Mouse (Mus musculus) CH12.LX (cell line): Measurements from ENCODE around the gene Clpp. TPM values are rescaled to one million over a fixed set of nuclear protein-coding genes. Genes with fewer than 3 reads are reported as not detected.
A peak's percentile ranks its signal among the peaks of the same experiment; 100 is the strongest.

Experiments used
- DNase-seq: peaks from one replicate; pipeline ENCODE4 v3.0.0-alpha.2; 2013; ENCODE audit errors: extremely low read depth
- H3K27ac ChIP-seq: 2 replicates; pipeline ENCODE4 v1.5.1; 2012; ENCODE audit warnings: low read depth, mild to moderate bottlenecking, control low read depth, moderate library complexity; ENCODE audit not compliant: insufficient read depth
- H3K27me3 ChIP-seq: replicated peaks from 2 replicates; pipeline ENCODE3; 2012; ENCODE audit warnings: inconsistent platforms
- H3K36me3 ChIP-seq, 2 experiments: replicated peaks in 1 of 2; 2 replicates each; pipeline versions ENCODE3 to v1.6.1; 2012; ENCODE audit warnings: inconsistent platforms in 1 of 2, low read length in 1 of 2, mild to moderate bottlenecking in 1 of 2, mixed read lengths in 1 of 2, moderate library complexity in 1 of 2; ENCODE audit not compliant: control insufficient read depth in 1 of 2, insufficient read depth in 1 of 2
- H3K4me1 ChIP-seq, 2 experiments: 2 replicates each; pipeline ENCODE4 v1.6.1; 2012; ENCODE audit warnings: inconsistent platforms in 1 of 2, moderate library complexity in 1 of 2; ENCODE audit not compliant: insufficient read depth in 2 of 2, control insufficient read depth in 1 of 2
- H3K4me2 ChIP-seq: 2 replicates; pipeline ENCODE4 v1.6.1; 2012; ENCODE audit warnings: low read depth, mild to moderate bottlenecking, control low read depth; ENCODE audit not compliant: poor library complexity, insufficient read depth, severe bottlenecking
- H3K4me3 ChIP-seq, 3 experiments: fragments of 150-350 bp in 1 of 3; sonication (generic) in 1 of 3; replicated peaks in 1 of 3; 2 replicates each; pipeline versions ENCODE3 to v1.5.1; 2011 to 2012; ENCODE audit warnings: low read depth in 2 of 3, low read length in 2 of 3, mild to moderate bottlenecking in 2 of 3, moderate library complexity in 2 of 3, control low read depth in 1 of 3, improper control_type of control experiment in 1 of 3, inconsistent platforms in 1 of 3, mixed read lengths in 1 of 3; ENCODE audit not compliant: poor library complexity in 1 of 3
- H3K79me2 ChIP-seq: replicated peaks from 2 replicates; pipeline ENCODE4 v1.6.1; 2012; ENCODE audit warnings: mild to moderate bottlenecking, moderate library complexity; ENCODE audit not compliant: control insufficient read depth, poor library complexity, insufficient read depth, severe bottlenecking; ENCODE audit errors: extremely low read depth
- H3K9ac ChIP-seq: 2 replicates; pipeline ENCODE4 v1.6.1; 2012; ENCODE audit warnings: low read depth, mild to moderate bottlenecking, control low read depth, moderate library complexity; ENCODE audit not compliant: insufficient read depth
- H3K9me3 ChIP-seq: replicated peaks from 2 replicates; pipeline ENCODE3; 2012; ENCODE audit warnings: low read length, inconsistent platforms, mixed read lengths
- CTCF ChIP-seq, 2 experiments: IDR thresholded peaks in 1 of 2; conservative IDR thresholded peaks in 1 of 2; 2 replicates each; pipeline ENCODE4 v1.5.1; 2011 to 2012; ENCODE audit warnings: low read depth in 2 of 2, low read length in 2 of 2, improper control_type of control experiment in 1 of 2, inconsistent platforms in 1 of 2, mild to moderate bottlenecking in 1 of 2, moderate library complexity in 1 of 2
- ETS1 ChIP-seq: conservative IDR thresholded peaks from 2 replicates; pipeline ENCODE4 v1.6.1; 2012; ENCODE audit warnings: low read depth, mild to moderate bottlenecking, inconsistent platforms, low read length, improper control_type of control experiment, moderate library complexity
- GABPA ChIP-seq: IDR thresholded peaks from 2 replicates; pipeline ENCODE4 v1.6.1; 2012; ENCODE audit warnings: low read depth, low read length, improper control_type of control experiment, inconsistent platforms; ENCODE audit not compliant: insufficient replicate concordance
- IRF4 ChIP-seq: IDR thresholded peaks from 2 replicates; pipeline ENCODE4 v1.6.1; 2014; ENCODE audit warnings: low read depth, mild to moderate bottlenecking, inconsistent platforms, low read length, improper control_type of control experiment
- JUND ChIP-seq: conservative IDR thresholded peaks from 2 replicates; pipeline ENCODE4 v1.6.1; 2011; ENCODE audit warnings: low read depth, low read length, improper control_type of control experiment
- KAT2A ChIP-seq: IDR thresholded peaks from 2 replicates; pipeline ENCODE4 v1.6.1; 2012; ENCODE audit warnings: low read length, improper control_type of control experiment, inconsistent platforms; ENCODE audit not compliant: insufficient replicate concordance
- MAX ChIP-seq: IDR thresholded peaks from 2 replicates; pipeline ENCODE4 v1.6.1; 2011; ENCODE audit warnings: low read length, improper control_type of control experiment
- MAZ ChIP-seq: IDR thresholded peaks from 2 replicates; pipeline ENCODE4 v1.6.1; 2012; ENCODE audit warnings: low read depth, mild to moderate bottlenecking, inconsistent platforms, low read length, improper control_type of control experiment, moderate library complexity
- MEF2A ChIP-seq: IDR thresholded peaks from 2 replicates; pipeline ENCODE4 v1.6.1; 2014; ENCODE audit warnings: low read depth, mild to moderate bottlenecking, inconsistent platforms, low read length, improper control_type of control experiment, borderline replicate concordance
- MXI1 ChIP-seq: IDR thresholded peaks from 2 replicates; pipeline ENCODE4 v1.6.1; 2011; ENCODE audit warnings: mild to moderate bottlenecking, low read depth, low read length, improper control_type of control experiment
- NELFE ChIP-seq: IDR thresholded peaks from 2 replicates; pipeline ENCODE4 v1.6.1; 2011; ENCODE audit warnings: low read depth, low read length, improper control_type of control experiment
- PAX5 ChIP-seq: IDR thresholded peaks from 2 replicates; pipeline ENCODE4 v1.6.1; 2012; ENCODE audit warnings: low read length, inconsistent platforms, mixed read lengths
- POLR2A ChIP-seq: IDR thresholded peaks from 2 replicates; pipeline ENCODE4 v1.6.1; 2011; ENCODE audit warnings: low read depth, mild to moderate bottlenecking, improper control_type of control experiment, low read length
- RCOR1 ChIP-seq: conservative IDR thresholded peaks from 2 replicates; pipeline ENCODE4 v1.6.1; 2012; ENCODE audit warnings: low read depth, mild to moderate bottlenecking, inconsistent platforms, low read length, improper control_type of control experiment
- TBP ChIP-seq: conservative IDR thresholded peaks from 2 replicates; pipeline ENCODE4 v1.6.1; 2011; ENCODE audit warnings: low read depth, low read length, improper control_type of control experiment
- TCF12 ChIP-seq: IDR thresholded peaks from 2 replicates; pipeline ENCODE4 v1.6.1; 2014; ENCODE audit warnings: low read depth, mild to moderate bottlenecking, inconsistent platforms, low read length, improper control_type of control experiment
- ZC3H11A ChIP-seq: IDR thresholded peaks from 2 replicates; pipeline ENCODE4 v1.6.1; 2012; ENCODE audit warnings: low read depth, mild to moderate bottlenecking, inconsistent platforms, low read length, improper control_type of control experiment
- ZMIZ1 ChIP-seq: IDR thresholded peaks from 2 replicates; pipeline ENCODE4 v1.6.1; 2012; ENCODE audit warnings: low read depth, mild to moderate bottlenecking, inconsistent platforms, low read length, improper control_type of control experiment
- ZNF384 ChIP-seq: IDR thresholded peaks from 2 replicates; pipeline ENCODE4 v1.6.1; 2012; ENCODE audit warnings: low read depth, low read length, improper control_type of control experiment, inconsistent platforms
- dilution Hi-C: fragments of 300-500 bp; cut with MboI; formaldehyde crosslinking; loops from 2 replicates; pipeline ENCODE4 v1.14.3; 2020; ENCODE audit warnings: low sequenced_read_pairs; ENCODE audit not compliant: extremely low pct_unique_long_range_greater_than_20kb, extremely low pct_ligation_motif_present
- in situ Hi-C: fragments of 300-500 bp; cut with MboI; formaldehyde crosslinking; loops from 3 replicates; pipeline ENCODE4 v1.14.3; 2019; ENCODE audit warnings: low sequenced_read_pairs, low pct_ligation_motif_present, low pct_unique_long_range_greater_than_20kb, mixed read lengths
- polyA plus RNA-seq: library from polyadenylated mRNA; unstranded; fragments of >175 nt; gene quantifications from 2 replicates; pipeline ENCODE4 v1.2.1, GENCODE M21; 2012; ENCODE audit warnings: low read depth; ENCODE audit not compliant: insufficient read length
- total RNA-seq, 2 experiments: library from RNA; depleted of rRNA; stranded (reverse); fragments of 300-350 nt in 1 of 2; fragments of >200 nt in 1 of 2; gene quantifications; 2 replicates each; pipeline ENCODE4 v1.2.3; 2012 to 2014

Gene Clpp
- total and polyA plus RNA-seq, 3 experiments, result 114 to 166 (median 117) TPM

DNA sequence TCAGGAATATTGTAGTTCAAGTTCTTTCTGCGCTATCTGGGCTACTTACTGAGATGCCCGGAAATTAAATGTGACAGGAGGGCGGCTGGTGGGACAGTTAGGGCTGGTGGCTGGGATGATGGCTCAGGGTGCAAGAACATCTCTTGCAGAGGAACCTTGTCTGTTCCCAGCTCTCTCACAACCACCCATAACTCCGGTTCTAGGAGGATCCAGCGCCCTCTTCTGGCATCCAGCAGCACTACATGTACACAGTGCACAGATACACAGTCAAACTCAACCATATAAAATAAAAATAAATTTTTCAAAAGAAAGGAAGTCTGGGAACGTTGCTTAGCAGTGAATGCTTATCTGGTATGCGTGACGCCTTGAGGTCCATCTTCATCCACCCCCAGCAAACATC is 48.9 kb downstream of the Clpp start:
- DNase-seq, result no peak
- Histone ChIP-seq H3K4me2 (no peak overlapping the region), H3K27me3 (no peaks in the 10 kb centered on the region), H3K9me3 (no peaks in the 10 kb centered on the region), H3K36me3 (no peaks in the 10 kb centered on the region), H3K27ac (no peak overlapping the region), H3K9ac (no peak overlapping the region), H3K4me3 (no peak overlapping the region), H3K79me2 (no peaks in the 10 kb centered on the region), H3K4me1 (peaks cover 0 to 12% of the 10 kb centered on the region in 2 experiments; a peak in 2 of 4 replicates)
- no peak for TF ChIP-seq MAX
- peak in 1 of 2 experiments; percentile 29; a peak in 1 of 4 replicates for TF ChIP-seq CTCF (conservative IDR thresholded peaks at IDR 0.05 in 1 of 2, IDR thresholded peaks at IDR 0.05 in 1 of 2; ENCODE audit: low read depth in 2 of 2, low read length in 2 of 2)
- dilution Hi-C loops (no loop called here), in situ Hi-C loops (no loop called here)

DNA sequence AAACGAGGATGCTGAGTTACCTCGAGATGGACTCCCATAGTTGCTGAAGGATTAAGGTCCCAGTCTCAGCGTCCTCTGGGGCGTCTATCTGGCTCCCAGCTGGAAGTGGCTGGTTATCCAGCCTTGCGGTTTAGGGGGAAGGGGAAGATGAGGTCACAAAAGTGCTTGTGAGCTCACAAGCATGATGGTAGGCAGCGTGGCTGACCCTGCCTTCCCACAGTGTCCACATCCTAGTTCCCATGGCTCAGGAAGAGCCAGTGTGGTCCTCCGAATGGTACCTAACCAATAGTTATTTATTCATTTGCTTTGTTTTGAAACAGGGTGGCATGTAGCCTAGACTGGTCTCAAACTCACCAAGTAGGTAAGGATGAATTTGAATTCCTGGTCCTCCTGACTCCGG is 51.4 kb downstream of the Clpp start, which contains the start of gene Slc25a41:
TSS of gene Slc25a41 (minus strand) at position 101 of the 400 bp plus-strand sequence.
- Histone ChIP-seq H3K27me3 (no peaks in the 10 kb centered on the region), H3K4me1 (peaks cover 0 to 6% of the 10 kb centered on the region in 2 experiments; a peak in 2 of 4 replicates), H3K4me3 (no peak within 1 kb of the TSS)
- no peak for TF ChIP-seq ETS1
- TF ChIP-seq MAZ, result no peak
- TF ChIP-seq TBP, result no peak
- TF ChIP-seq KAT2A, result no peak
- TF ChIP-seq NELFE, result no peak
- no peak for TF ChIP-seq POLR2A
- no peak for TF ChIP-seq JUND
- no peak for TF ChIP-seq MEF2A
- no peak for TF ChIP-seq RCOR1
- no peak for TF ChIP-seq GABPA
- TF ChIP-seq ZC3H11A, result no peak
- no peak for TF ChIP-seq MXI1
- no peak for TF ChIP-seq TCF12
- TF ChIP-seq IRF4, result no peak
- no peak for TF ChIP-seq ZNF384
- TF ChIP-seq ZMIZ1, result no peak
- TF ChIP-seq PAX5, result no peak
- TF ChIP-seq, all 38 proteins: peak for 0
- Histone ChIP-seq H3K9ac (no peak within 1 kb of the TSS), H3K79me2 (no peaks in the 10 kb centered on the region), H3K4me2 (no peak within 1 kb of the TSS), H3K27ac (no peak within 1 kb of the TSS), H3K9me3 (no peaks in the 10 kb centered on the region), H3K36me3 (peaks cover 16 to 21% of the 10 kb centered on the region in 2 experiments)
- in situ Hi-C loops (no loop called here), dilution Hi-C loops (no loop called here)
- no peak for DNase-seq

Other genes with a start within 250 kb of the Clpp start
Only the 20 nearest of the 22 such genes appear.
- 57.5 and 62.1 TPM in 2 replicates for gene Dus3l, start 225.5 kb upstream of the Clpp start, total RNA-seq (2012; rRNA removed)
- 32.0 and 35.8 TPM in 2 replicates for gene Dus3l, start 225.5 kb upstream of the Clpp start, total RNA-seq (2014; rRNA removed)
- 54.3 and 57.7 TPM in 2 replicates for gene Dus3l, start 225.5 kb upstream of the Clpp start, polyA plus RNA-seq
- gene Prr22, start 220.1 kb upstream of the Clpp start, total RNA-seq (2012; rRNA removed), result 0.71 and 0.93 TPM in 2 replicates
- gene Prr22, start 220.1 kb upstream of the Clpp start, total RNA-seq (2014; rRNA removed), result 0.15 and 0.18 TPM in 2 replicates
- gene Prr22, start 220.1 kb upstream of the Clpp start, polyA plus RNA-seq, result 1.3 and 1.6 TPM in 2 replicates
- gene Rfx2, start 159.3 kb upstream of the Clpp start, total RNA-seq (2012; rRNA removed), result 0.46 and 1.1 TPM in 2 replicates
- gene Rfx2, start 159.3 kb upstream of the Clpp start, total RNA-seq (2014; rRNA removed), result 0.16 TPM in 1 of 2 replicates, not detected in the other
- 0.34 and 0.35 TPM in 2 replicates for gene Rfx2, start 159.3 kb upstream of the Clpp start, polyA plus RNA-seq
- gene Acsbg2, start 115.9 kb upstream of the Clpp start, total RNA-seq (2012; rRNA removed), result not detected in 2 replicates
- not detected in 2 replicates for gene Acsbg2, start 115.9 kb upstream of the Clpp start, total RNA-seq (2014; rRNA removed)
- gene Acsbg2, start 115.9 kb upstream of the Clpp start, polyA plus RNA-seq, result not detected in 2 replicates
- 0.08 TPM in 1 of 2 replicates, not detected in the other for gene 1700061G19Rik, start 114.8 kb upstream of the Clpp start, total RNA-seq (2012; rRNA removed)
- not detected in 2 replicates for gene 1700061G19Rik, start 114.8 kb upstream of the Clpp start, total RNA-seq (2014; rRNA removed)
- 0.29 and 0.35 TPM in 2 replicates for gene 1700061G19Rik, start 114.8 kb upstream of the Clpp start, polyA plus RNA-seq
- 20.3 and 24.4 TPM in 2 replicates for gene Mllt1, start 54.9 kb upstream of the Clpp start, total RNA-seq (2012; rRNA removed)
- 15.9 and 17.1 TPM in 2 replicates for gene Mllt1, start 54.9 kb upstream of the Clpp start, total RNA-seq (2014; rRNA removed)
- gene Mllt1, start 54.9 kb upstream of the Clpp start, polyA plus RNA-seq, result 39.7 and 40.4 TPM in 2 replicates
- gene Acer1, start 8.2 kb upstream of the Clpp start, total RNA-seq (2012; rRNA removed), result not detected in 2 replicates
- not detected in 2 replicates for gene Acer1, start 8.2 kb upstream of the Clpp start, total RNA-seq (2014; rRNA removed)
- gene Acer1, start 8.2 kb upstream of the Clpp start, polyA plus RNA-seq, result not detected in 2 replicates
- 40.0 and 51.8 TPM in 2 replicates for gene Alkbh7, start 7.0 kb downstream of the Clpp start, total RNA-seq (2012; rRNA removed)
- gene Alkbh7, start 7.0 kb downstream of the Clpp start, total RNA-seq (2014; rRNA removed), result 32.6 and 35.4 TPM in 2 replicates
- gene Alkbh7, start 7.0 kb downstream of the Clpp start, polyA plus RNA-seq, result 21.2 and 21.8 TPM in 2 replicates
- 0.34 TPM in 1 of 2 replicates, not detected in the other for gene Pspn, start 9.7 kb downstream of the Clpp start, total RNA-seq (2012; rRNA removed)
- not detected in 2 replicates for gene Pspn, start 9.7 kb downstream of the Clpp start, total RNA-seq (2014; rRNA removed)
- 0.69 TPM in 1 of 2 replicates, not detected in the other for gene Pspn, start 9.7 kb downstream of the Clpp start, polyA plus RNA-seq
- 80.4 and 97.6 TPM in 2 replicates for gene Gtf2f1, start 21.0 kb downstream of the Clpp start, total RNA-seq (2012; rRNA removed)
- gene Gtf2f1, start 21.0 kb downstream of the Clpp start, total RNA-seq (2014; rRNA removed), result 50.5 and 54.2 TPM in 2 replicates
- gene Gtf2f1, start 21.0 kb downstream of the Clpp start, polyA plus RNA-seq, result 109 and 148 TPM in 2 replicates
- gene Gm17949, start 21.2 kb downstream of the Clpp start, total RNA-seq (2012; rRNA removed), result 0.13 TPM in 1 of 2 replicates, not detected in the other
- gene Gm17949, start 21.2 kb downstream of the Clpp start, total RNA-seq (2014; rRNA removed), result not detected in 2 replicates
- not detected in 2 replicates for gene Gm17949, start 21.2 kb downstream of the Clpp start, polyA plus RNA-seq
- gene Khsrp, start 41.2 kb downstream of the Clpp start, total RNA-seq (2012; rRNA removed), result 98.7 and 102 TPM in 2 replicates
- gene Khsrp, start 41.2 kb downstream of the Clpp start, total RNA-seq (2014; rRNA removed), result 23.5 and 25.1 TPM in 2 replicates
- gene Khsrp, start 41.2 kb downstream of the Clpp start, polyA plus RNA-seq, result 97.5 and 106 TPM in 2 replicates
- not detected in 2 replicates for gene Slc25a41, start 51.3 kb downstream of the Clpp start, total RNA-seq (2012; rRNA removed)
- gene Slc25a41, start 51.3 kb downstream of the Clpp start, total RNA-seq (2014; rRNA removed), result not detected in 2 replicates
- not detected in 2 replicates for gene Slc25a41, start 51.3 kb downstream of the Clpp start, polyA plus RNA-seq
- 0.13 and 0.25 TPM in 2 replicates for gene Crb3, start 68.8 kb downstream of the Clpp start, total RNA-seq (2012; rRNA removed)
- gene Crb3, start 68.8 kb downstream of the Clpp start, total RNA-seq (2014; rRNA removed), result not detected in 2 replicates
- not detected in 2 replicates for gene Crb3, start 68.8 kb downstream of the Clpp start, polyA plus RNA-seq
- 5.1 and 6.9 TPM in 2 replicates for gene Slc25a23, start 69.6 kb downstream of the Clpp start, total RNA-seq (2012; rRNA removed)
- gene Slc25a23, start 69.6 kb downstream of the Clpp start, total RNA-seq (2014; rRNA removed), result 1.4 and 2.2 TPM in 2 replicates
- gene Slc25a23, start 69.6 kb downstream of the Clpp start, polyA plus RNA-seq, result 12.1 and 13.8 TPM in 2 replicates
- 7.2 and 9.7 TPM in 2 replicates for gene Dennd1c, start 88.2 kb downstream of the Clpp start, total RNA-seq (2012; rRNA removed)
- 6.8 and 7.1 TPM in 2 replicates for gene Dennd1c, start 88.2 kb downstream of the Clpp start, total RNA-seq (2014; rRNA removed)
- gene Dennd1c, start 88.2 kb downstream of the Clpp start, polyA plus RNA-seq, result 33.9 and 36.9 TPM in 2 replicates
- 0.42 and 0.89 TPM in 2 replicates for gene Tubb4a, start 97.5 kb downstream of the Clpp start, total RNA-seq (2012; rRNA removed)
- 0.09 TPM in 1 of 2 replicates, not detected in the other for gene Tubb4a, start 97.5 kb downstream of the Clpp start, total RNA-seq (2014; rRNA removed)
- 2.0 and 2.1 TPM in 2 replicates for gene Tubb4a, start 97.5 kb downstream of the Clpp start, polyA plus RNA-seq
- 252 and 321 TPM in 2 replicates for gene Tnfsf9, start 115.0 kb downstream of the Clpp start, total RNA-seq (2012; rRNA removed)
- 106 and 123 TPM in 2 replicates for gene Tnfsf9, start 115.0 kb downstream of the Clpp start, total RNA-seq (2014; rRNA removed)
- gene Tnfsf9, start 115.0 kb downstream of the Clpp start, polyA plus RNA-seq, result 129 and 137 TPM in 2 replicates
- gene Cd70, start 159.5 kb downstream of the Clpp start, total RNA-seq (2012; rRNA removed), result 483 and 965 TPM in 2 replicates
- gene Cd70, start 159.5 kb downstream of the Clpp start, total RNA-seq (2014; rRNA removed), result 261 and 321 TPM in 2 replicates
- 121 and 137 TPM in 2 replicates for gene Cd70, start 159.5 kb downstream of the Clpp start, polyA plus RNA-seq
- gene Tnfsf14, start 203.9 kb downstream of the Clpp start, total RNA-seq (2012; rRNA removed), result 14.6 and 18.1 TPM in 2 replicates
- 13.6 and 15.4 TPM in 2 replicates for gene Tnfsf14, start 203.9 kb downstream of the Clpp start, total RNA-seq (2014; rRNA removed)
- 10.6 and 12.7 TPM in 2 replicates for gene Tnfsf14, start 203.9 kb downstream of the Clpp start, polyA plus RNA-seq